Mouse (Mus musculus): Measurements from ENCODE around the gene Fbxl19. TPM values are rescaled to one million over a fixed set of nuclear protein-coding genes. Genes with fewer than 3 reads are reported as not detected.
"Not testable (repeated sequence)": the region's sequence is repeated elsewhere in the genome, so short reads cannot be mapped to it uniquely, and the experiment has no call there.

Fbxl19 gene
- polyA plus RNA-seq, 1 experiment from 2014 or later, result 1.1 TPM

DNA sequence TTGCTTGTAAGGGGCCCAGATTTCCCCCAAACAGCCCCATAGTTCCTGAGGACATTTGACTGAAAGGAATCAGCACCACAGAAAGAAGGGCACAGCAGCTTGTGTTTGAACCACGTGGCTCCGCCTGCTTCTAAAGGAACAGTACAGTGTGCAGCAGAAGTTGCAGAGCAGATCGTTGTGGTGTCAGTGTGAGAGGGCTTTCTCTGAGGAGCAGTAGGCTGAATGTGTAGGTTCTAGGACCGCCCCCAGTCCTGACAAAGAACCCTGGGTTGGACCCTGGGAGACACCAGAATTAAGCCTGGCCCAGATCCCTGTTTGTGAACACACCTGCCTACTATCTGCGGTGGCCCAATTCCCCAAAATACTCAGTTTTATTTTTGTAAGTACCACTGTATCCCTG lies 26.9 kb downstream of the Fbxl19 start:
- Histone ChIP-seq H3K27me3 (ENCODE audit: control insufficient read depth, insufficient read depth, low read length) (no peaks in the 10 kb centered on the region), H3K27ac (replicated peaks) (0 out of 2 replicates have a peak overlapping the region, but pooled peaks have one; percentile 56), H3K4me1 (replicated peaks; ENCODE audit: control insufficient read depth, insufficient read depth) (peaks cover 4% of the 10 kb centered on the region; the same call in 1 of the 2 replicates), H3K9ac (ENCODE audit: low read length) (no peak overlapping the region), H3K4me3 (ENCODE audit: low read depth, low read length) (no peak overlapping the region), H3K4me2 (replicated peaks; ENCODE audit: low read depth) (0 out of 2 replicates have a peak overlapping the region, but pooled peaks have one; percentile 86), H3K36me3 (ENCODE audit: control insufficient read depth, insufficient read depth, low read length) (peaks cover 3% of the 10 kb centered on the region; the same call in 1 of the 2 replicates), H3K9me3 (ENCODE audit: control insufficient read depth, low read length) (no peaks in the 10 kb centered on the region)
- 58% methylated on average over 5 of the region's 5 CpGs for WGBS
- TF ChIP-seq EP300 (optimal IDR thresholded peaks at IDR 0.05), result no peak
- TF ChIP-seq CTCF (IDR thresholded peaks at IDR 0.05; ENCODE audit: low read depth), result no peak
- DNase-seq (ENCODE audit: low spot score) (no peak), ATAC-seq (ENCODE audit: low FRiP score, low TSS enrichment) (no peak)

DNA sequence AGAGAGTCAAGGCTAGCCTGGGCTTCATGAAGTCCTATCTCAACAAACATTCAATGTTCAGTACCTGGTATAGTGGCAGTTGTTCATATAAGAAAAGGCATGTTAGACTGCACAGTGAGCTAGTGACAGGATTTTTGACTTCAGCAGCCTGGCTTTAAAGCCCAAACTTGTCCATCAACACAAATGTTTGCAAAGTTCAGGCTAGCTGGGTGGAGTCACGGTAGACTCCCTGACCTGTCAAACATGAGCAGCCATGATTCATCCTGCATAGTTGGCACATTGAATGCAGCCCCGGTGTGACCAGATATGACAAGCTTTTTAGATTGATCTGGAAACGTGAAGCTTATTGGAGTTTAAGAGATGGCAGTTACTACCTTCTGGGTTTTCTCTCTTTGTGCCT lies 27.7 kb downstream of the Fbxl19 start:
- H3K36me3 ChIP-seq (ENCODE audit: control insufficient read depth, insufficient read depth, low read length), result peaks cover 3% of the 10 kb centered on the region; the same call in 1 of the 2 replicates
- TF ChIP-seq CTCF (IDR thresholded peaks at IDR 0.05; ENCODE audit: low read depth), result no peak
- no peak for TF ChIP-seq EP300 (optimal IDR thresholded peaks at IDR 0.05)
- H3K4me2 ChIP-seq (replicated peaks; ENCODE audit: low read depth), result no peak overlapping the region
- H3K4me1 ChIP-seq (replicated peaks; ENCODE audit: control insufficient read depth, insufficient read depth), result peaks cover 4% of the 10 kb centered on the region; the same call in 1 of the 2 replicates
- H3K9me3 ChIP-seq (ENCODE audit: control insufficient read depth, low read length), result no peaks in the 10 kb centered on the region
- DNase-seq (ENCODE audit: low spot score) (peak; percentile 32), ATAC-seq (ENCODE audit: low FRiP score, low TSS enrichment) (no peak)
- H3K27ac ChIP-seq (replicated peaks), result 0 out of 2 replicates have a peak overlapping the region, but pooled peaks have one; percentile 56
- no peak overlapping the region for H3K4me3 ChIP-seq (ENCODE audit: low read depth, low read length)
- H3K27me3 ChIP-seq (ENCODE audit: control insufficient read depth, insufficient read depth, low read length), result no peaks in the 10 kb centered on the region
- no peak overlapping the region for H3K9ac ChIP-seq (ENCODE audit: low read length)
- 41% methylated on average over 3 of the region's 3 CpGs for WGBS

DNA sequence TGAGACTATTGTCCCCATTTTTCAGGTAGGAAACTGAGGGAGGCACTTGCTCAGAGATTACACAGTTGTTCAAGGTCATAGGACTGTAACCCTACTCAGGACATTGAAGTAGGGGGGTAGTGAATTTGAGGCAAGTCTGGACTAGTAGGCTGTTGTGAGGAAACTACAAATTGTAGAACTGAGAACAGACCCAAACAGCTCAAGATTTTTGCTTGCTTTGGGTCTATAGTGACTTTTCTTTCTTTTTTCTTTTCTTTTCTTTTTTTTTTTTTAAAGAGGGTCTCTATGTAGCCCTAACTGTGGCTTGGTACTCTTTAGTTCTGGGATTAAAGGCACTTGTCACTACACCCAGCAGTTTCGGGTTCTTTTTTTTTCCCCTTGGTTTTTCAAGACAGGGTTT lies 28.2 kb downstream of the Fbxl19 start:
- no peak for DNase-seq (ENCODE audit: low spot score)
- WGBS, result 95% methylated on average over 1 of the region's 1 CpGs
- no peak overlapping the region for H3K4me2 ChIP-seq (replicated peaks; ENCODE audit: low read depth)
- H3K27ac ChIP-seq (replicated peaks), result 0 out of 2 replicates have a peak overlapping the region, but pooled peaks have one; percentile 35
- H3K4me3 ChIP-seq (ENCODE audit: low read depth, low read length), result no peak overlapping the region
- peaks cover 4% of the 10 kb centered on the region; the same call in 1 of the 2 replicates for H3K4me1 ChIP-seq (replicated peaks; ENCODE audit: control insufficient read depth, insufficient read depth)
- H3K9me3 ChIP-seq (ENCODE audit: control insufficient read depth, low read length), result no peaks in the 10 kb centered on the region
- TF ChIP-seq CTCF (IDR thresholded peaks at IDR 0.05; ENCODE audit: low read depth), result no peak
- no peak for TF ChIP-seq EP300 (optimal IDR thresholded peaks at IDR 0.05)
- no peak overlapping the region for H3K9ac ChIP-seq (ENCODE audit: low read length)
- no peak for ATAC-seq (ENCODE audit: low FRiP score, low TSS enrichment)
- peaks cover 3% of the 10 kb centered on the region; the same call in 1 of the 2 replicates for H3K36me3 ChIP-seq (ENCODE audit: control insufficient read depth, insufficient read depth, low read length)
- H3K27me3 ChIP-seq (ENCODE audit: control insufficient read depth, insufficient read depth, low read length), result no peaks in the 10 kb centered on the region

DNA sequence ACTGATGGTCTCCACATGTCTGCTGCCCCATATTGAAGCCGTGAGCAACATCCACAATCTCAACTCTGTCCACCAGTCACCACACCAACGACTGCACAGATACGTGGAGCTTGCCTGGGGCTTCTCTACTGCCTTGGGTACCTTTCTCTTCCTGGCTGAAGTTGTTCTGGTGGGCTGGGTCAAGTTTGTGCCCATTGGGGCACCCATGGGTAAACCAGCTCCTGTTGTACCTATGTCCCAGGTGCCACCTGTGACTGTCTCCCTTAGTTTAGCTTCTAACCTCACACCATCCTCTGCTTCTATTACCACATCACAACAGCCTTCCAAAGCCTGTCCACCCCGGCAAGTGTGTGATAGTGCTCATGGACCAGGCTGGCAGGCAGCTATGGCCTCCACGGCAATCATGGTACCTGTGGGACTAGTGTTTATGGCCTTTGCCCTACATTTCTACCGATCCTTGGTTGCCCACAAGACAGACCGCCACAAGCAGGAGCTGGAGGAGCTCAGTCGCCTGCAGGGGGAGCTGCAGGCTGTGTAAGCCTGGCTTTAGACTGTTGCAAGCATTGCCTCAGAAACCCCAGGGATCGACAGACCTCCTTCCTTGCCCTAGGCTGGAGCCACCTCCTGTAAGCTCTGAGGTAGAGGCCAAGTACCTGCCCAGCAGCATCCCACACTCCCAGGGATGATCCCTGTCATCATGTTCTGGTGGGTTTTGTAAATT lies 29.5 kb downstream of the Fbxl19 start:
- H3K27me3 ChIP-seq (ENCODE audit: control insufficient read depth, insufficient read depth, low read length), result no peaks in the 10 kb centered on the region
- 39% methylated on average over 9 of the region's 9 CpGs for WGBS
- 0 out of 2 replicates have a peak overlapping the region, but pooled peaks have one; percentile 18 for H3K27ac ChIP-seq (replicated peaks)
- peaks cover 7% of the 10 kb centered on the region for H3K4me1 ChIP-seq (replicated peaks; ENCODE audit: control insufficient read depth, insufficient read depth)
- H3K9ac ChIP-seq (ENCODE audit: low read length), result no peak overlapping the region
- H3K36me3 ChIP-seq (ENCODE audit: control insufficient read depth, insufficient read depth, low read length), result no peaks in the 10 kb centered on the region; the same call in 1 of the 2 replicates
- no peak for ATAC-seq (ENCODE audit: low FRiP score, low TSS enrichment)
- no peak overlapping the region for H3K4me3 ChIP-seq (ENCODE audit: low read depth, low read length)
- DNase-seq (ENCODE audit: low spot score), result peak; percentile 83
- peak; percentile 88 for TF ChIP-seq CTCF (IDR thresholded peaks at IDR 0.05; ENCODE audit: low read depth)
- no peak for TF ChIP-seq EP300 (optimal IDR thresholded peaks at IDR 0.05)
- H3K4me2 ChIP-seq (replicated peaks; ENCODE audit: low read depth), result no peak overlapping the region
- no peaks in the 10 kb centered on the region for H3K9me3 ChIP-seq (ENCODE audit: control insufficient read depth, low read length)

DNA sequence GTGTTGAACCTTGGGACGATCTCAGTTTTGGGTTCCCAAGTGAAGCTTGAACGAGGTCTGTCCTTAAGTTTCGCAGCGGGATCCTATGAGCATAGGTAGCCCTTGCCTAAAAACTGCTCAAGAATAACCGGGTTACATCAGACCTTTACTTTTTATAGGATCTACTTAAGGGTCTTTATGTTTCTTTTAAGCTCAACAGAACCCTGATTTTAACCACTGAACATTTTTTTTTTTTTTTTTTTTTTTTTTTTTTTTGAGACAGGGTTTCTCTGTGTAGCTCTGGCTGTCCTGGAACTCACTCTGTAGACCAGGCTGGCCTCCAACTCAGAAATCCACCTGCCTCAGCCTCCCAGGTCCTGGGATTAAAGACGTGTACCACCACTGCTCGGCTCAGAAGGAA lies 31.5 kb downstream of the Fbxl19 start:
- 71% methylated on average over 7 of the region's 7 CpGs for WGBS

DNA sequence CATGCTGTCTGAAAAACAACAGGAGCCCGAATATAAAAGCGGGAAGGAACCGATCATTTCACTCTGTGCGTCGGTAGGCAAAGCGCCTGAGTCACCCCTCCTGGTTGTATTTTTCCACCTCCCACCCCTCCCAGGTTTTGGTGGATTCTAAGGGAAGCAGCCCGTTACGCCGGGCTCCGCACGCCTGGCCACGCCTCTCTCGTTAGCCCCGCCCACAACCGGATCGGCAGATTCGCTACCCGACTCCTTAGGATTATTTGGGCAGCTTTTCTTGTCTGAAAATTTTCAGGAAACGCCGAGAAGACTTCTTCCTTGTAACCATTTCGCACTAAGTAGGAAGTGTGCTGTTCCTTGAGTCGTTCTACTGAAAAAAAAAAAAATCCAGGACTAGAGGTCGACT lies 32.1 kb downstream of the Fbxl19 start, which contains the start of gene Setd1a:
Setd1a (plus strand) TSS at position 245 of the 400 bp plus-strand sequence.
- TF ChIP-seq CTCF (IDR thresholded peaks at IDR 0.05; ENCODE audit: low read depth) (no peak), EP300 (optimal IDR thresholded peaks at IDR 0.05) (no peak)
- Histone ChIP-seq H3K36me3 (ENCODE audit: control insufficient read depth, insufficient read depth, low read length) (peaks cover 4% of the 10 kb centered on the region), H3K9me3 (ENCODE audit: control insufficient read depth, low read length) (no peaks in the 10 kb centered on the region), H3K27ac (replicated peaks) (peak within 1 kb of the TSS; percentile 98), H3K9ac (ENCODE audit: low read length) (peak within 1 kb of the TSS; percentile 93), H3K4me3 (ENCODE audit: low read depth, low read length) (peak within 1 kb of the TSS; percentile 90), H3K4me1 (replicated peaks; ENCODE audit: control insufficient read depth, insufficient read depth) (peaks cover 3% of the 10 kb centered on the region; the same call in 1 of the 2 replicates), H3K27me3 (ENCODE audit: control insufficient read depth, insufficient read depth, low read length) (no peaks in the 10 kb centered on the region), H3K4me2 (replicated peaks; ENCODE audit: low read depth) (peak within 1 kb of the TSS; percentile 64)
- WGBS, result under 1% methylated on average over 23 of the region's 23 CpGs
- peak; percentile 55 for ATAC-seq (ENCODE audit: low FRiP score, low TSS enrichment)
- DNase-seq (ENCODE audit: low spot score), result peak; percentile 86

More for the DNA sequence above, 31.5 kb downstream of the Fbxl19 start:
- H3K9me3 ChIP-seq (ENCODE audit: control insufficient read depth, low read length); ATAC-seq (ENCODE audit: low FRiP score, low TSS enrichment); H3K36me3 ChIP-seq (ENCODE audit: control insufficient read depth, insufficient read depth, low read length); H3K27me3 ChIP-seq (ENCODE audit: control insufficient read depth, insufficient read depth, low read length); H3K4me1 ChIP-seq (replicated peaks; ENCODE audit: control insufficient read depth, insufficient read depth); DNase-seq (ENCODE audit: low spot score): not testable (repeated sequence)
- peak overlapping the region; percentile 90 for H3K4me3 ChIP-seq (ENCODE audit: low read depth, low read length)
- H3K27ac ChIP-seq (replicated peaks), result peak overlapping the region; percentile 98; the same call in 1 of the 2 replicates
- peak overlapping the region; percentile 93 for H3K9ac ChIP-seq (ENCODE audit: low read length)
- H3K4me2 ChIP-seq (replicated peaks; ENCODE audit: low read depth), result peak overlapping the region; percentile 62
